ENCODE assay signal across 12 mouse cellular contexts in the genomic region with DNA sequence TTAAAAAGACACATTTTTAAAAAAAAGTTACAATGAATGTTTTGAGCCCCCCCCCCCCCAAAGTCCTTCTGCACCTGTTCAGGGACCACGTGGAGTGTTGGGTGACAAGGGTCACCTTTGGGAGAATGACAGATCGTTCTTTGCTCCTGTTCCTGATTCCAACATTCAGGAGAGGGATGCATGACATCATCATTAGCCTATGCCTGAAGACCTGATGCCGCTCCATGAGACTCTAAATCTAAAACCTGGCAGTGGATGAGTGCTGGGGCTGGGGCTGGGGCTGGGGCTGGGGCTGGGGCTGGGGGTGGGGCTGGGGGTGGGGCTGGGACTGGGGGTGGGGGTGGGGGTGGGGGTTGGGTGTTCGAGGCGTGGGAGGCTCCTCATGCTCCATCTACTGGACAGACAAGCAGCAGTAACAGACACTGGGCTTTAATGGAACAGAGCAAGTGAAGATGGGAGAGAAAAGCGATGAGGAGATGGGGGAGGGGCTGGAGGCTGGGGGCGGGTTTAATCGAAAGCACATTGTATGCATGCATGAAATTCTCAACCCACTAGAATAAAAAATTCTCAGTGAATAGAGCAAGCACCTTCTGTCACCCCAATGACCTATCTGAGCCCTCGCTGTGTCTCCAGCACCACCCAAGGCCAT.
DNase-seq lines count a peak whose midpoint lies in the region; ATAC-seq lines count a peak whose summit lies in the region.
"Had no signal": no experiment of that assay in that cellular context is flagged by ENCODE, and none has a peak within 500 bp of the region (broad histone marks: within the 10 kb centered on the region; RNA-seq: fewer than 3 reads in every experiment).

No protein-coding gene starts in this region.

- H3K9ac ChIP-seq in forebrain, embryonic 15.5 days (replicated peaks), result no peak overlapping the region
- no peak overlapping the region for H3K9ac ChIP-seq in kidney, embryonic 15.5 days
- H3K9ac ChIP-seq in hindbrain, embryonic 15.5 days, result no peak overlapping the region
- H3K9ac ChIP-seq in midbrain, embryonic 16.5 days (ENCODE audit: low read depth, low read length), result no peak overlapping the region
- H3K9ac ChIP-seq: lung, embryonic 15.5 days had no signal

- no peak overlapping the region for H3K4me2 ChIP-seq in forebrain, embryonic 15.5 days (replicated peaks)
- 0 out of 2 replicates have a peak overlapping the region, but pooled peaks have one; percentile 58 for H3K4me2 ChIP-seq in kidney, embryonic 15.5 days
- peak overlapping the region; percentile 60; the same call in 1 of the 2 replicates for H3K4me2 ChIP-seq in hindbrain, embryonic 15.5 days
- peak overlapping the region; percentile 74 for H3K4me2 ChIP-seq in midbrain, embryonic 16.5 days (ENCODE audit: low read length)

- H3K4me1 ChIP-seq in forebrain, embryonic 15.5 days, result peaks cover 10% of the 10 kb centered on the region
- H3K4me1 ChIP-seq in forebrain, embryonic 10.5 days, result peaks cover 13% of the 10 kb centered on the region
- H3K4me1 ChIP-seq in kidney, embryonic 15.5 days, result peaks cover 18% of the 10 kb centered on the region
- H3K4me1 ChIP-seq in hindbrain, embryonic 15.5 days (replicated peaks), result peaks cover 9% of the 10 kb centered on the region
- H3K4me1 ChIP-seq in midbrain, embryonic 16.5 days (ENCODE audit: control insufficient read depth, insufficient read depth, low read length), result no peaks in the 10 kb centered on the region; the same call in 1 of the 2 replicates

- 13% methylated on average over 9 of the region's 9 CpGs for WGBS in forebrain, embryonic 15.5 days
- 31% methylated on average over 7 of the region's 9 CpGs for WGBS in forebrain, embryonic 10.5 days
- WGBS in kidney, embryonic 15.5 days, result 25% methylated on average over 9 of the region's 9 CpGs
- WGBS in hindbrain, embryonic 15.5 days, result 25% methylated on average over 8 of the region's 9 CpGs
- WGBS in midbrain, embryonic 16.5 days, result 26% methylated on average over 9 of the region's 9 CpGs

- no peaks in the 10 kb centered on the region for H3K36me3 ChIP-seq in forebrain, embryonic 15.5 days
- H3K36me3 ChIP-seq in forebrain, embryonic 10.5 days (replicated peaks), result no peaks in the 10 kb centered on the region
- H3K36me3 ChIP-seq in kidney, embryonic 15.5 days, result no peaks in the 10 kb centered on the region
- H3K36me3 ChIP-seq in hindbrain, embryonic 15.5 days, result no peaks in the 10 kb centered on the region
- H3K36me3 ChIP-seq in midbrain, embryonic 16.5 days (ENCODE audit: control insufficient read depth, insufficient read depth, low read length), result no peaks in the 10 kb centered on the region
- H3K36me3 ChIP-seq: lung, embryonic 15.5 days had no signal

- H3K9me3 ChIP-seq in forebrain, embryonic 15.5 days, result no peaks in the 10 kb centered on the region
- no peaks in the 10 kb centered on the region for H3K9me3 ChIP-seq in forebrain, embryonic 10.5 days
- no peaks in the 10 kb centered on the region for H3K9me3 ChIP-seq in kidney, embryonic 15.5 days (replicated peaks)
- H3K9me3 ChIP-seq in hindbrain, embryonic 15.5 days, result no peaks in the 10 kb centered on the region
- H3K9me3 ChIP-seq in midbrain, embryonic 16.5 days (replicated peaks; ENCODE audit: control insufficient read depth, low read length, poor library complexity, severe bottlenecking), result no peaks in the 10 kb centered on the region
- H3K9me3 ChIP-seq: lung, embryonic 15.5 days had no signal

- 0 out of 2 replicates have a peak, but pooled peaks have one; percentile 10 for ATAC-seq in forebrain, embryonic 15.5 days (replicated peaks)
- ATAC-seq in kidney, embryonic 15.5 days (replicated peaks; ENCODE audit: low FRiP score), result no peak
- ATAC-seq in hindbrain, embryonic 15.5 days (ENCODE audit: low FRiP score, low read depth), result peak; percentile 50
- peak; percentile 27; the same call in 1 of the 2 replicates for ATAC-seq in midbrain, embryonic 16.5 days

- no peak overlapping the region for H3K4me3 ChIP-seq in forebrain, embryonic 15.5 days
- no peak overlapping the region for H3K4me3 ChIP-seq in forebrain, embryonic 10.5 days
- H3K4me3 ChIP-seq in kidney, embryonic 15.5 days (replicated peaks), result no peak overlapping the region
- no peak overlapping the region for H3K4me3 ChIP-seq in hindbrain, embryonic 15.5 days
- no peak overlapping the region for H3K4me3 ChIP-seq in midbrain, embryonic 16.5 days (ENCODE audit: low read depth, low read length)

- DNase-seq in forebrain, embryonic 10.5 days (ENCODE audit: extremely low spot score, low spot score), result no peak
- DNase-seq in kidney, adult 11 months, result no peak
- DNase-seq in lung, postnatal 4 days, result no peak
- DNase-seq in layer of hippocampus, postnatal 25 days (ENCODE audit: extremely low spot score in 1 of 2, low spot score in 1 of 2), result no peak
- DNase-seq: adrenal gland, adult 2 months; cerebellum, adult 11-12 months; kidney, postnatal 36 days had no signal

- no peak overlapping the region for H3K27ac ChIP-seq in forebrain, embryonic 15.5 days (replicated peaks)
- no peak overlapping the region for H3K27ac ChIP-seq in forebrain, embryonic 10.5 days
- no peak overlapping the region for H3K27ac ChIP-seq in kidney, embryonic 15.5 days
- H3K27ac ChIP-seq in hindbrain, embryonic 15.5 days (replicated peaks), result no peak overlapping the region
- no peak overlapping the region for H3K27ac ChIP-seq in midbrain, embryonic 16.5 days (ENCODE audit: low read length)
- H3K27ac ChIP-seq: lung, embryonic 15.5 days had no signal

- H3K27me3 ChIP-seq in forebrain, embryonic 15.5 days, result peaks cover 4% of the 10 kb centered on the region; the same call in 1 of the 2 replicates
- peaks cover 29% of the 10 kb centered on the region for H3K27me3 ChIP-seq in forebrain, embryonic 10.5 days (ENCODE audit: poor library complexity, severe bottlenecking)
- H3K27me3 ChIP-seq in kidney, embryonic 15.5 days, result peaks cover 5% of the 10 kb centered on the region
- no peaks in the 10 kb centered on the region for H3K27me3 ChIP-seq in hindbrain, embryonic 15.5 days
- no peaks in the 10 kb centered on the region for H3K27me3 ChIP-seq in midbrain, embryonic 16.5 days (ENCODE audit: control insufficient read depth, insufficient read depth, low read depth, low read length)
